Mouse (Mus musculus) frontal cortex, postnatal 14 days (tissue): ENCODE measurements around the gene Galnt17.

Experiments
- DNase-seq, 2 experiments: peaks; one replicate each; pipeline ENCODE4 v3.0.0; 2022; ENCODE audit warnings: low spot score in 2 of 2

Galnt17 gene

GRCm38 (mm10) chr5:130825797-130826196 is 482.5 kb downstream of the Galnt17 start:
- DNase-seq, result no peak
